Mouse (Mus musculus): ENCODE results near the gene Ankub1.

DNA sequence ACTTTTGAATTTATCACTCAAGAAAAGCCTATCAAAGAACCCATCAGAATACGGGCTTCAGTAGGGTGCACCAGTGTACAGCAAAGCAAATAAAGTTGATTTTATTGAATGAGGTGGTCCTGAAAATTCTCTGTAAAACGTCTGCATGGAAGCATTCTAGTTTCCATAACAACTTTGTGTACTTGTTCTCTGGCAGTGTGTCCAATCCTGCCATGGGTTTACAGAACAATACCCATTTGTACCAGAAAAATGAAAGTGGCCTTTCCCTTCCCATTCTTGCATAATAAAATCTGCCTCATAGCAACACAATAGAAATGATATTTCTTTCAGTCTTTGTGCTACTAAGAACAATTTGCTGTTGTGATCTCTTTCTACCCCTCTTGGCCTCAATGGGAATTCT lies at the start of gene Ankub1:
- TF ChIP-seq CTCF (IDR thresholded peaks at IDR 0.05; ENCODE audit: borderline replicate concordance, insufficient read depth, low read length): no peak
- TF ChIP-seq POLR2A (IDR thresholded peaks at IDR 0.05; ENCODE audit: low read depth, low read length): no peak
